Mouse (Mus musculus): ENCODE data around the gene Nol7. TPM values are rescaled to one million over a fixed set of nuclear protein-coding genes. Genes with fewer than 3 reads are reported as not detected.

The Nol7 gene
- polyA plus RNA-seq, 1 experiment: 62.1 TPM

DNA sequence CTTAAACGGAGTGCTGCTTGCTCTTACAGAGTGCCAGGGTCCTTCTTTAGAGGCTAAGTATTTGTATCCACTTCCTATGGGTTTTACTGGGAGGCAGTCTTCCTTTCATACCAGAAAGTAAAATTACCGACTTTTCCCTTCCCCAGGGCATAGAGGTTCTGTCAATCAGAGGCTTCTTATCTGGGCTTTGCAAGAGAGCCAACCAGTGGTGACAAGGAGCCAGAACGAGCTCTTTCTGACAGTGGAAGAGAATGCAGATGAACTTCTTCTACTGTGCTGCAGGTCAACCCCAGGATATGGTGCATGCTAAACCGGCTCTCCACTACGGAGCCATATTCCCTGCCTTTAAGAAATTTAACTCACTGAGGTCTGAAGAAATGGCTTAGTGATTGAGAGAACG, 37.7 kb upstream of the Nol7 start:
- Histone ChIP-seq H3K27me3 (ENCODE audit: control insufficient read depth, insufficient read depth, low read length) (no peaks in the 10 kb centered on the region), H3K36me3 (ENCODE audit: control insufficient read depth, insufficient read depth, low read length) (no peaks in the 10 kb centered on the region), H3K4me3 (ENCODE audit: extremely low read depth, insufficient read depth, insufficient read length) (no peak overlapping the region), H3K4me1 (ENCODE audit: control insufficient read depth, insufficient read depth, insufficient read length) (no peaks in the 10 kb centered on the region), H3K27ac (ENCODE audit: insufficient read depth, low read length) (no peak overlapping the region)
- 70% methylated on average over 6 of the region's 6 CpGs for WGBS
- TF ChIP-seq CTCF (IDR thresholded peaks at IDR 0.05; ENCODE audit: extremely low read depth, insufficient read depth, insufficient read length, insufficient replicate concordance) (no peak), POLR2A (IDR thresholded peaks at IDR 0.05; ENCODE audit: low read depth, low read length) (no peak)
- no peak for DNase-seq (ENCODE audit: low read depth in 1 of 2, low spot score in 2 of 2)

DNA sequence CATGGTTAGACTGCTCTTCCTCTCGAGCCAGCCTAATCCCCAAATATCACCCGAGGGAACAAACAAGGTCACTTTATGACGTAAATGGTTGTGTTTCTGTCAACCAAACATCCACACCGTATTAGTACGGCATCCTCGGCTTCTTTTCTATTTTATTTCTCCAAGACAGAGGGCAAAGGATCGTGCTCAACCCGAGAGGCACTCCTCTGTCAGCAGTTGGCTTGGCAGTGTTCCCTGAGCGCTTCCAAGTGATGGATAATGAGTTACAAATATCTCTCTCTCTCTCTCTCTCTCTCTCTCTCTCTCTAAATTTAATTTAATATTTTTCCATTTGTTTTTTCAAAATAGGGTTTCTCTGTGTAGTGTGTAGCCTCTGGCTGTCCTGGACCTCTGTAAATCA, 35.8 kb upstream of the Nol7 start:
- Histone ChIP-seq H3K27me3 (ENCODE audit: control insufficient read depth, insufficient read depth, low read length) (no peaks in the 10 kb centered on the region), H3K4me1 (ENCODE audit: control insufficient read depth, insufficient read depth, insufficient read length) (no peaks in the 10 kb centered on the region), H3K27ac (ENCODE audit: insufficient read depth, low read length) (no peak overlapping the region), H3K4me3 (ENCODE audit: extremely low read depth, insufficient read depth, insufficient read length) (no peak overlapping the region), H3K36me3 (ENCODE audit: control insufficient read depth, insufficient read depth, low read length) (no peaks in the 10 kb centered on the region)
- WGBS: 88% methylated on average over 9 of the region's 9 CpGs
- no peak for DNase-seq (ENCODE audit: low read depth in 1 of 2, low spot score in 2 of 2)
- no peak for TF ChIP-seq POLR2A (IDR thresholded peaks at IDR 0.05; ENCODE audit: low read depth, low read length)
- no peak for TF ChIP-seq CTCF (IDR thresholded peaks at IDR 0.05; ENCODE audit: extremely low read depth, insufficient read depth, insufficient read length, insufficient replicate concordance)

DNA sequence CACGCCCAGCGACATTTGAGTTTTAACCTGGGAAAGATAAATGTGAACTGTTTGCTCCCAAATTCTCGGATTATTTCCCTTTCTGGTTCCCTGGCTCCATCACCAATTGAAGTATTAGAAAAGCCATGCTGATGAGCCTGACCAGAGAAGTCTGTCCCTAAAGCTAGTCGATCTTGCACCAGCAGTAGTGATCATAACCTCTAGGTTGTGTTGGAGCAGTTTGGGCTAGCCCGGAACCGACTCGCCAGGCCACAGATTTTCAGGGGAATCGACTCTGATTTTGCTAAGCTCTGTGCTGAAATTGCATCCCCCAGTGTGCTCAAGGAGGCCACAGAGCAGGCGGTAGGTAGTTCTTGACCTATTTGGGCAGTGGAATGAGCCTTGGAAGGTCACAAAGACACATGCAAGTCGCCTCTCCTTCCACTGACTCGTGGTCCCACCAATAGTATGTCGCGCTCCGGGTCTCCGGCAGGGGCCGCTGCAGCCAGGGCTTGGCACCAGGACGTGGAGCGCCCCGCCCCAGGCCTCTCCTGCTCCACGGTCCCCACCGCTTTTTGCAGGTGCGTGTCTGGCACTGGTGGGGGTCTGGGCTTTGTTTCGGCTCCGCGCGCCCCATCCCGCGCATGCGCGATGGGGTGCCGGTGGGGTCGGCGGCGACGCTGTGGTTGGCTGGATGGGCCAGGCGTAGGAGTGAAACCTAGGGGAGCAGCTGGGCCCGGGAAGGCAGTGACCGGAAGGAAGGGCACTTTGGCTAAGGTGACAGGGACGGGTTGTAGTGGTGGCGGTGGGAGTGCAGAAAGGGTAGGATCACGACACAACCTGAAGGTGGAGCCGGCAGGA, 33.0 kb upstream of the Nol7 start, which contains the start of gene Sirt5:
Gene Sirt5, plus strand, starts transcription at position 512 of the 840 bp plus-strand sequence.
- Histone ChIP-seq H3K27ac (ENCODE audit: insufficient read depth, low read length) (peak within 1 kb of the TSS; percentile 53), H3K4me1 (ENCODE audit: control insufficient read depth, insufficient read depth, insufficient read length) (no peaks in the 10 kb centered on the region), H3K4me3 (ENCODE audit: extremely low read depth, insufficient read depth, insufficient read length) (peak within 1 kb of the TSS; percentile 68), H3K27me3 (ENCODE audit: control insufficient read depth, insufficient read depth, low read length) (no peaks in the 10 kb centered on the region), H3K36me3 (ENCODE audit: control insufficient read depth, insufficient read depth, low read length) (no peaks in the 10 kb centered on the region)
- DNase-seq (ENCODE audit: low read depth in 1 of 2, low spot score in 2 of 2): peak; percentile 59 to 89
- WGBS: 15% methylated on average over 42 of the region's 42 CpGs
- TF ChIP-seq CTCF (IDR thresholded peaks at IDR 0.05; ENCODE audit: extremely low read depth, insufficient read depth, insufficient read length, insufficient replicate concordance): peak; percentile 93
- TF ChIP-seq POLR2A (IDR thresholded peaks at IDR 0.05; ENCODE audit: low read depth, low read length): no peak; the same call in 1 of the 2 replicates

DNA sequence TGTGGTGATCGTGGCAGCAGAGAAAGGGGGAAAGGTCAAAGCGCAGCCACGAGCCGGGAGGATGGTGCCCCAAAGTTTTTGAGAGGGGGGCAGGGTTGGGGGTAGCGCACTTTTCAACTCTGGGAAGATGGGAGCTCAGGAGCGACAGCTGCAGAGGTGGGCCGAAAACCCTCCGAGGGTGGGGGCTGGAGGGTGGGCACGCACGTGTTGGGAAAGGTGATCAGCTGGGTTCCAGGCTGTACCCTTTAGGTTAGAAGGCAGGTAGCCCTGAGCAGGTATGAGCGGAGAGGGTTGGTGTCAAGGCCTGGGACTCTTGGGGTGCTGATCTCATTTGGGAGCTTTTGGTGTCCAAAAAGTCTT, 32.4 kb upstream of the Nol7 start:
- H3K4me1 ChIP-seq (ENCODE audit: control insufficient read depth, insufficient read depth, insufficient read length): no peaks in the 10 kb centered on the region
- TF ChIP-seq CTCF (IDR thresholded peaks at IDR 0.05; ENCODE audit: extremely low read depth, insufficient read depth, insufficient read length, insufficient replicate concordance) (no peak), POLR2A (IDR thresholded peaks at IDR 0.05; ENCODE audit: low read depth, low read length) (no peak)
- peak overlapping the region; percentile 53; the same call in 1 of the 2 replicates for H3K27ac ChIP-seq (ENCODE audit: insufficient read depth, low read length)

DNA sequence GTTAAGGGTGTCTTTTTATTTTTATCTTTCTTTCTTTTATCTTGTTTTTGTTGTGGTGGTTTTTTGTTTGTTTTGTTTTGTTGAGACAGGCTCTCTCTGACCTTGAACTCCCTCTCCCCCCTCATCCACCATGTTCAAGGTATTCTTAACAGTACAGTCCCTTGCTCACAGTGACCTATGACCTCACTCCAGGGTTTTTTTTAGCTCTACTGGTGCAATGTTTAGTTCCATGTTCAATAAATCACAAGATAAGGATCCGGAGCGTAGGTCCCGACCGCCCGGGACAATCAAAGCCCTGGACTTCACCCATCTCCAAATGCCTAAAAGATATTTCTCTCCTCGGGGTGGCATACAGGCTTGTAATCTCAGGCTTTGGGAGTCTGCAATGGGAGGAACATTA, 28.1 kb upstream of the Nol7 start:
- H3K36me3 ChIP-seq (ENCODE audit: control insufficient read depth, insufficient read depth, low read length): peaks cover 11% of the 10 kb centered on the region
- H3K4me1 ChIP-seq (ENCODE audit: control insufficient read depth, insufficient read depth, insufficient read length): no peaks in the 10 kb centered on the region
- DNase-seq (ENCODE audit: low read depth in 1 of 2, low spot score in 2 of 2): no peak
- TF ChIP-seq CTCF (IDR thresholded peaks at IDR 0.05; ENCODE audit: extremely low read depth, insufficient read depth, insufficient read length, insufficient replicate concordance) (no peak), POLR2A (IDR thresholded peaks at IDR 0.05; ENCODE audit: low read depth, low read length) (no peak)
- 94% methylated on average over 6 of the region's 6 CpGs for WGBS
- H3K4me3 ChIP-seq (ENCODE audit: extremely low read depth, insufficient read depth, insufficient read length): no peak overlapping the region
- no peak overlapping the region for H3K27ac ChIP-seq (ENCODE audit: insufficient read depth, low read length)
- no peaks in the 10 kb centered on the region for H3K27me3 ChIP-seq (ENCODE audit: control insufficient read depth, insufficient read depth, low read length)

More for the DNA sequence above, 32.4 kb upstream of the Nol7 start:
- Histone ChIP-seq H3K27me3 (ENCODE audit: control insufficient read depth, insufficient read depth, low read length) (no peaks in the 10 kb centered on the region), H3K4me3 (ENCODE audit: extremely low read depth, insufficient read depth, insufficient read length) (peak overlapping the region; percentile 68), H3K36me3 (ENCODE audit: control insufficient read depth, insufficient read depth, low read length) (no peaks in the 10 kb centered on the region)
- no peak for DNase-seq (ENCODE audit: low read depth in 1 of 2, low spot score in 2 of 2)
- 8% methylated on average over 11 of the region's 11 CpGs for WGBS

DNA sequence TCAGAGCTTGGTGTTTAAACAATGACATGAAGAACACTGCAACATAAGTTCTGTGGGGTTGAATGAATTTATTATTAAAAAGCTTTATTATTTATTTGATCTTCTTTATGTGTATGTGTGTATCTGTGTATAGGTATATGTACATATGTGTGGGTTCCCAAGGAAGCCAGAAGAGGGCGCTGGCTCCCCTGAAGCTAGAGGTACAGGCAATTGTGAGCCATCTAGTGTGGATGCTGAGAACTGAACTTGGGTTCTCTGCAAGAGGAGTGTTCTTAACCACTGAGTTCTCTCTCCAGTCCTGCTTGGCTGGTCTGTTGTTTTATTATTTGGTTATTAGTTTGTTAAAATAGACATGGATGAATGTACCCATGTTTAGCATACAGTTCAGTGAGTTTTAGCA, 25.3 kb upstream of the Nol7 start:
- H3K36me3 ChIP-seq (ENCODE audit: control insufficient read depth, insufficient read depth, low read length): peaks cover 14% of the 10 kb centered on the region
- H3K4me3 ChIP-seq (ENCODE audit: extremely low read depth, insufficient read depth, insufficient read length): no peak overlapping the region
- no peak for TF ChIP-seq POLR2A (IDR thresholded peaks at IDR 0.05; ENCODE audit: low read depth, low read length)
- TF ChIP-seq CTCF (IDR thresholded peaks at IDR 0.05; ENCODE audit: extremely low read depth, insufficient read depth, insufficient read length, insufficient replicate concordance): no peak
- DNase-seq (ENCODE audit: low read depth in 1 of 2, low spot score in 2 of 2): no peak
- no peak overlapping the region for H3K27ac ChIP-seq (ENCODE audit: insufficient read depth, low read length)
- 95% methylated on average over 1 of the region's 1 CpGs for WGBS
- no peaks in the 10 kb centered on the region for H3K27me3 ChIP-seq (ENCODE audit: control insufficient read depth, insufficient read depth, low read length)
- no peaks in the 10 kb centered on the region for H3K4me1 ChIP-seq (ENCODE audit: control insufficient read depth, insufficient read depth, insufficient read length)

DNA sequence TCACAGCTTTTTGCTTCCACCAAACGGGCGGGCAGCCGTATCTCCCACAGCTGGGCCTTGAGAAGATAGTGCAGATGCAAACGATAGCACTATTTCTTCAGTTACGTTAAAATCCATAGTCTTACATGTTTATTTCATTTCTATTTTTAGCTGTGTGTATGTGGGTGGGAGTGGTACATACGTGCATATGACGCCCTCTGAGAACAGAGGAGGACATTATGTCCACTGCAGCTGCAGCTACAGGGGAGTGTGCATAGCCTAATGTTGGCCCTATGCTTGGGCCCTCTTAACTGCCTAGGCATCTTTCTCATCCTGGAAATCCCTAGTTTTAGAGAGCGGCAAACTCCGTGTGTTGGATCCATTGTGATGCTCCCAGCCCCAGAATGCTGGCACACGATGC, 24.0 kb upstream of the Nol7 start:
- WGBS: 88% methylated on average over 10 of the region's 10 CpGs
- DNase-seq (ENCODE audit: low read depth in 1 of 2, low spot score in 2 of 2): no peak
- Histone ChIP-seq H3K36me3 (ENCODE audit: control insufficient read depth, insufficient read depth, low read length) (peaks cover 14% of the 10 kb centered on the region), H3K27ac (ENCODE audit: insufficient read depth, low read length) (no peak overlapping the region), H3K4me1 (ENCODE audit: control insufficient read depth, insufficient read depth, insufficient read length) (no peaks in the 10 kb centered on the region), H3K4me3 (ENCODE audit: extremely low read depth, insufficient read depth, insufficient read length) (no peak overlapping the region), H3K27me3 (ENCODE audit: control insufficient read depth, insufficient read depth, low read length) (no peaks in the 10 kb centered on the region)
- TF ChIP-seq POLR2A (IDR thresholded peaks at IDR 0.05; ENCODE audit: low read depth, low read length) (no peak), CTCF (IDR thresholded peaks at IDR 0.05; ENCODE audit: extremely low read depth, insufficient read depth, insufficient read length, insufficient replicate concordance) (no peak)

Data from spleen, adult 2 months (tissue).